Mouse (Mus musculus): Measurements from ENCODE around the gene Oxgr1. TPM values are rescaled to one million over a fixed set of nuclear protein-coding genes. Genes with fewer than 3 reads are reported as not detected.

Oxgr1 gene
- polyA plus RNA-seq, 1 experiment, result not detected

DNA sequence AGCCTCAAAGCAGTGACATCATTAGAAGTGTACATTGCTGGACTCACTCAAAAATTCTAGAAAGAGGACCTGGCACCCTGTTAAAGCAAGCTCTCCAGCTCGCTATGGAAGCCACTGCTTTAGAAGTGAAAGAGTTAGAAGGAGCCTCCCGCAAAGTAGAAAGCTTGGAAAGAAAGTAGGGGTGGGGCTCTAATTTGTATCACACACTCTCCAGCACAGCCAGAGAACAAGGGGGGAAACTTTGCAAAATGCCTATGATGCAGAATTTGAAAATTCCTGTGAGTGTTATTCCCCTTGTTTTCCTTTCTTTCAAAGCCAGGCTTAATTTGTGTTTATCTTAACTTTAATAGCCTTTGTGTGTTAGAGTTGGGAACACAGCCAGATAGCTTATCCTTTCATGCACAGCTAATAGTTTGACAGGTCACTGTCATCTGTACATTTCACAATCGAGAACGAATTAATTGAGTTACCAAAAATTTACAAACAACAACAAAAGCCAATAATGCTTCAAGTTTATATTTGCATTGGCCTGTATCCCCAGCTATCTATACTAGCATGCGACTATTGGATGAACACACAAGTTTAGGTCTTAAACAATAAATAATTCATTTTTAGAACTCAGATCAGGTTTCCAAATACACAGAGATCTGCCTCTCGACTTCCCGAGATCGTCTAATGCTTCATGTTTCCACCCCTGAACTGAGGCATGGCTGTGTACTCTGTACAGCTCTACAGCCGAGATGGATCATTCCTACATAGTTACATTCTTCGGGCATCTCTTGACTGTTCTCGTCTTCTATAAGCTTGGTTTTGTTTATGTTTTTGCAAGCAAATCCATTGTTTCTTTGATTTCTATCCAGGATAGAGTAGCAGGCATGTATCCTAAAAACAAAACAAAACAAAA is 32.0 kb downstream of the Oxgr1 start:
- TF ChIP-seq POLR2A (IDR thresholded peaks at IDR 0.05; ENCODE audit: insufficient read depth, low read length) (no peak), EP300 (IDR thresholded peaks at IDR 0.05; ENCODE audit: insufficient read depth, low read depth, low read length) (no peak), CTCF (IDR thresholded peaks at IDR 0.05; ENCODE audit: low read depth, low read length) (no peak)
- H3K9ac ChIP-seq (ENCODE audit: low read depth, poor library complexity, severe bottlenecking), result no peak overlapping the region
- H3K9me3 ChIP-seq (replicated peaks; ENCODE audit: control insufficient read depth, insufficient read depth, low read length, poor library complexity, severe bottlenecking), result no peaks in the 10 kb centered on the region
- H3K27ac ChIP-seq (ENCODE audit: insufficient read depth, low read length), result no peak overlapping the region
- no peak overlapping the region for H3K4me3 ChIP-seq (ENCODE audit: low read depth, low read length)
- no peaks in the 10 kb centered on the region for H3K36me3 ChIP-seq (ENCODE audit: control insufficient read depth, insufficient read depth, low read length, poor library complexity, severe bottlenecking)
- H3K27me3 ChIP-seq (ENCODE audit: control insufficient read depth, insufficient read depth, low read length, poor library complexity, severe bottlenecking), result no peaks in the 10 kb centered on the region
- H3K4me1 ChIP-seq (ENCODE audit: control insufficient read depth, insufficient read depth, low read length), result no peaks in the 10 kb centered on the region

DNA sequence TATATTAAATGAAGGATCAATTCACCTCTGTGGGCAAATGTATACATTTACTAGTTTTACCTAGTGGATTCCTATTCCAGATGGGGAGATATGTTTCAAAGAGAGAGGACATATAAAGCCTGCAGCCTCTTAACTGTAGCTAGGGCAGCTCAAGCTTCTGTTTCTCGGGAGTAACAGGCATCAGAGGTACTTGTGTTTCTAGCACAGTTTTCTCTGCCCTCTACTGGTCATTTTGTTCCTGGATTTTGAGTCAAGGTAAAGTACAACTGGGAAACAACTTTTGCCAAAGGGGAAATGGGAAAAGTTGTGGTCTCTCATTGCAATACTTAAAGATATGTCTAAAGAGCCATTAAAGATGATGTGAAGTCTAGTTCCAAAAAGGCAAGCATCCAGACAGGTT is 37.1 kb downstream of the Oxgr1 start:
- H3K9ac ChIP-seq (ENCODE audit: low read depth, poor library complexity, severe bottlenecking), result no peak overlapping the region
- H3K4me3 ChIP-seq (ENCODE audit: low read depth, low read length), result no peak overlapping the region
- H3K4me1 ChIP-seq (ENCODE audit: control insufficient read depth, insufficient read depth, low read length), result no peaks in the 10 kb centered on the region
- H3K9me3 ChIP-seq (replicated peaks; ENCODE audit: control insufficient read depth, insufficient read depth, low read length, poor library complexity, severe bottlenecking), result peaks cover 8% of the 10 kb centered on the region; the same call in 1 of the 2 replicates
- H3K27ac ChIP-seq (ENCODE audit: insufficient read depth, low read length), result no peak overlapping the region
- H3K27me3 ChIP-seq (ENCODE audit: control insufficient read depth, insufficient read depth, low read length, poor library complexity, severe bottlenecking), result no peaks in the 10 kb centered on the region
- TF ChIP-seq POLR2A (IDR thresholded peaks at IDR 0.05; ENCODE audit: insufficient read depth, low read length), result no peak
- no peak for TF ChIP-seq EP300 (IDR thresholded peaks at IDR 0.05; ENCODE audit: insufficient read depth, low read depth, low read length)
- no peak for TF ChIP-seq CTCF (IDR thresholded peaks at IDR 0.05; ENCODE audit: low read depth, low read length)
- H3K36me3 ChIP-seq (ENCODE audit: control insufficient read depth, insufficient read depth, low read length, poor library complexity, severe bottlenecking), result no peaks in the 10 kb centered on the region

DNA sequence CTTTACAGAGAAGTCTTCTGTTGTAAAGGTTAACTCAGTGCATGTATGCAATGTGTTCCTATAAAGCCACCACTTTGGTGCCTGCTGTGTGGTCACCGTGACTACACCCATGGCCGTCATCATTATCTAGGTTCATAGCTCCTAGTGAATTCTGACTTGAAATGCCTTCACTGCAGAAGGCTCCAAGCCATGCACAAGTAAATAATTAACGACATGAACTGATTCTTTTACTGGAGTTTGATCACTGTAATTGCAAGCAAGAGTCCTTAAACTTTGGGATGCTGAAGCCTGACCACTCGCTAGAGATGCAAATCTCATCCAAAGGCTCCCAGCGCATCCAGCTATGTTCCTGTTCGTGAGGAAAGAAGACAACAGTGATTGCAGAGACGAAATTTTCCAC is 38.6 kb downstream of the Oxgr1 start:
- H3K4me3 ChIP-seq (ENCODE audit: low read depth, low read length), result no peak overlapping the region
- H3K9me3 ChIP-seq (replicated peaks; ENCODE audit: control insufficient read depth, insufficient read depth, low read length, poor library complexity, severe bottlenecking), result peaks cover 13% of the 10 kb centered on the region
- TF ChIP-seq CTCF (IDR thresholded peaks at IDR 0.05; ENCODE audit: low read depth, low read length) (no peak), EP300 (IDR thresholded peaks at IDR 0.05; ENCODE audit: insufficient read depth, low read depth, low read length) (no peak), POLR2A (IDR thresholded peaks at IDR 0.05; ENCODE audit: insufficient read depth, low read length) (no peak)
- H3K4me1 ChIP-seq (ENCODE audit: control insufficient read depth, insufficient read depth, low read length), result no peaks in the 10 kb centered on the region
- H3K9ac ChIP-seq (ENCODE audit: low read depth, poor library complexity, severe bottlenecking), result no peak overlapping the region
- H3K27ac ChIP-seq (ENCODE audit: insufficient read depth, low read length), result no peak overlapping the region
- H3K27me3 ChIP-seq (ENCODE audit: control insufficient read depth, insufficient read depth, low read length, poor library complexity, severe bottlenecking), result no peaks in the 10 kb centered on the region
- H3K36me3 ChIP-seq (ENCODE audit: control insufficient read depth, insufficient read depth, low read length, poor library complexity, severe bottlenecking), result no peaks in the 10 kb centered on the region

DNA sequence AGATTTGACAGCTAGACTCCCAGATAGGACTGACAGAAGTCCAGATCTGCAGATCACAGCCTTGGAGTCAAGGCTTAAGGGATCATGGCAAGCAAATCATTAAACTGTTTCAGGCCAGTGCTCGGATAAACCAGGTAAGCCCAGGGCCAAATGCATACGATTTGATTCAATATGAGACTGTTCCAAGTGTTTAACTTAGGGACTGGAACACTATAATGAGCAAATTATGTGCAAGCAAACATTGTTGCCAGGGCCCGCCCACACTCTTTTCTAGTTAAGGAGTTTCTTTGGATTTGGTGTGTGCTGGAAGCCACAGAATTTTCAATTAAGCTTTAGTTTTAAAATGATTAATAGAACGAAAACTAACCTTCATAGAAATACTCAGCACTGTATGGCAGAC is 39.6 kb downstream of the Oxgr1 start:
- H3K9me3 ChIP-seq (replicated peaks; ENCODE audit: control insufficient read depth, insufficient read depth, low read length, poor library complexity, severe bottlenecking), result peaks cover 14% of the 10 kb centered on the region
- H3K36me3 ChIP-seq (ENCODE audit: control insufficient read depth, insufficient read depth, low read length, poor library complexity, severe bottlenecking), result no peaks in the 10 kb centered on the region
- H3K4me1 ChIP-seq (ENCODE audit: control insufficient read depth, insufficient read depth, low read length), result no peaks in the 10 kb centered on the region
- no peak for TF ChIP-seq POLR2A (IDR thresholded peaks at IDR 0.05; ENCODE audit: insufficient read depth, low read length)
- TF ChIP-seq CTCF (IDR thresholded peaks at IDR 0.05; ENCODE audit: low read depth, low read length), result no peak
- TF ChIP-seq EP300 (IDR thresholded peaks at IDR 0.05; ENCODE audit: insufficient read depth, low read depth, low read length), result no peak
- H3K27ac ChIP-seq (ENCODE audit: insufficient read depth, low read length), result no peak overlapping the region
- H3K27me3 ChIP-seq (ENCODE audit: control insufficient read depth, insufficient read depth, low read length, poor library complexity, severe bottlenecking), result no peaks in the 10 kb centered on the region
- H3K9ac ChIP-seq (ENCODE audit: low read depth, poor library complexity, severe bottlenecking), result no peak overlapping the region
- H3K4me3 ChIP-seq (ENCODE audit: low read depth, low read length), result no peak overlapping the region

DNA sequence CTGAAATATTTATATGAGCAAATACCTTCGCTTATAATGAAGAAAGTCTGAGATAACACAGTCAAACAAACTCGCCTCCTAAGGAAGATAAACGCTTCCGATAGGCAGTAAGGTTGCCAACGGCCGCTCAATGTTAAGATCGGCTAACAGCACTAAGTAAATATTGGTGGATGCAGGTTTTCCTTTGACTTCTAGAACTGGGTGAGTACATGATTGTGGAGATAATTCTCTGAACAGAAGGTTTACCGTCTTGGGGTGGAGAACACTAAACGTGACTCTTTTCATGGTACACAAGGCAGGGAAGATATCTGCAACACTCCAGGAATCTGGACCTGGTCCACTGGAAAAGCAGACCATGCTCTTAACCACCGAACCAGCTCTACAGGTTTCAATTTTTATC is 52.6 kb downstream of the Oxgr1 start:
- Histone ChIP-seq H3K4me3 (ENCODE audit: low read depth, low read length) (no peak overlapping the region), H3K9me3 (replicated peaks; ENCODE audit: control insufficient read depth, insufficient read depth, low read length, poor library complexity, severe bottlenecking) (no peaks in the 10 kb centered on the region; the same call in 1 of the 2 replicates), H3K4me1 (ENCODE audit: control insufficient read depth, insufficient read depth, low read length) (no peaks in the 10 kb centered on the region), H3K27ac (ENCODE audit: insufficient read depth, low read length) (no peak overlapping the region), H3K27me3 (ENCODE audit: control insufficient read depth, insufficient read depth, low read length, poor library complexity, severe bottlenecking) (no peaks in the 10 kb centered on the region), H3K36me3 (ENCODE audit: control insufficient read depth, insufficient read depth, low read length, poor library complexity, severe bottlenecking) (no peaks in the 10 kb centered on the region), H3K9ac (ENCODE audit: low read depth, poor library complexity, severe bottlenecking) (no peak overlapping the region)
- no peak for TF ChIP-seq POLR2A (IDR thresholded peaks at IDR 0.05; ENCODE audit: insufficient read depth, low read length)
- no peak for TF ChIP-seq CTCF (IDR thresholded peaks at IDR 0.05; ENCODE audit: low read depth, low read length)
- TF ChIP-seq EP300 (IDR thresholded peaks at IDR 0.05; ENCODE audit: insufficient read depth, low read depth, low read length), result no peak
